Mouse (Mus musculus): ENCODE data around the gene Cryzl2.
A peak's percentile ranks its signal among the peaks of the same experiment; 100 is the strongest.

Cryzl2 gene

DNA sequence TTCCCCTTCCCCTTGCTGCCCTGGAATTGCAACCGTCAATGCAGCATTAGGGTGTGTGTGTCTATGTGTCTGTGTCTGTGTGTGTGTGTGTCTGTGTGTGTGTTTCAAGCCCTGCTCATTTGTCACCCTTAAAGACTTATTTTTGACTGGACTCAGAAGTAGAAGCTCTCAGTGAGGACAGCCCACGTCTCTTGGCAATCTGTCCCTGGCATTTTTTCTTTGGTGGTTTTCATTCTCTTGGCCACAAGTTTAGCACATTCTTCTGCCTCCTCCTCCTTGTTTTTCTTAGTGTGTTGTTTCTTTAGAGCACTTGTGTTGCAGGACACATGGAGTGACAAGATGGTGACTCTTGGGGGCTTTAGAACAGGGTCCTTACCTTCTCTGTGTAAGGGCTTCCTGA is 17.9 kb downstream of the Cryzl2 start:
- DNase-seq (ENCODE audit: low read depth, low spot score) = no peak

DNA sequence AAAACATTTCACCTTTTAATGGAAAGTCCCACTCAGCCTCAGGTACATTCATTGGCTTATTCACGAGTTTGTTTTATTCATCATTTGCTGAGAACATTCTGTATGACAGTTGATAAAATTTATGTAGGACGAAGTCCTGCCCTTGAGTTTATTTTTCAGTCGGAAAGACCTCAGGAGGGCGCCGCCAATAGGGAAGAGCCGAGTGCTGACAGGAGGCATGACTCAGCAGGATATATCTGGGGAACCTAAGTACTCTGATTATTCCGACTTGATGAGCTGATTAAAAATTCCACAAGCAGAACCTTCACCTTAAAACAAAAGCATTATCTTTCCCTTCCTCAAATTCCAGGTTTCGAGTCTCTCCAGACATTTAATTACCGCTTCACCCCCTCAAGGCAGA is 21.7 kb downstream of the Cryzl2 start:
- DNase-seq (ENCODE audit: low read depth, low spot score) = no peak

DNA sequence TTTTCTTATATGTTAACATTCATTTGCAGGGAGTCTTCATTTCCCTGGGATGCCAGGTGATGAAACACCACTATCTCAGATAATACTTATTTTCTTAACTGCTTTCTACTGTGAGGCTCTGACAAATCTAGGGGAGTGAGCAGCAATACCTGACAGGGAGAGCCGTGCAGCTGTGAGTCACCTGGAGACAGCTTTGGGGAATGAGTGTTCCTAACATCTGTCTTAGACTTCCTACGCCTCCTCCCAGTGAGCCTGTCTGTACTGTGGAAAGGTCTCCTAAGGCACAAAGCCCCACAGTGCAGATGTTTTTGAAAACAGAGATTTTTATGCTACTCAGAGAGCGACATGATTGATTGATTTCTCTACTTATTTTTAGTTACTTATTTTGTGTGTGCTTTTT is 22.5 kb downstream of the Cryzl2 start:
- DNase-seq (ENCODE audit: low read depth, low spot score) = no peak

DNA sequence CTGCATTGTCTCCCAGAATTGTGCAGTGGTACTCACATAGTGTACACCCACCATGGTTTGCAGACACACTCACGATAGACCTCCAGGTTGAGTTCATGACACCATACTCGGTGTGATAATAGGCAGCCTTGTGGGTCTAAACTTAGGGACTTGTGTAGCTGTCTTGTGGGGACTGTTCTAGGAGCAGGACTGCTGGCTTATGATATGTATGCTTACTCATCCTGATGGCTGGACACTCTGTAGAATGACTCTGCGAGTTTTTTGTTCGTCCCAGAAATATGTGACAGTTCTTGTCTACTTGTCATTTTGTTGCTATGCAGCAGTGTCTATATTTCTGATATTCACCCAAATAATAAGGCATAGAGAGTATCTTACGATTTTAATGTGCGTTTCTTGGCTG is 23.3 kb downstream of the Cryzl2 start:
- DNase-seq (ENCODE audit: low read depth, low spot score) = no peak

DNA sequence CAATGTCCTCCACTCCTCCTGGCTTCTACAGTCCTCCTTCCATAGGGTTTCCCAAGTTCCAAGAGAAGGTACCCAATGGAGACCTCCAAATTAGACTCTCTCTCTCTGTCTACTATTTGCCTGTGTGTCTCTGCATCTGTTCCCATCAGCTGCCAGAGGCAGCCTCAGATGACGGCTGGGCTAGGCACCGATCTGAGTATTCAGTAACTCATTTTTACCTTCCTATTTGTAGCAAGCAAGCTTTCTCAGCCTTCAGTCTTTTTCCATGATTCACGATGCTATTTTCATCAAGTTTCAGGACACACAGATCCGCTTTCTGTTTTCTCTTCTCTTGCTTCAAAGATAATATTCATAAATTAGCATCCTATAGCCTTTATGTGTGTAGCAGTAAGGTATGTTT is 25.8 kb downstream of the Cryzl2 start:
- DNase-seq (ENCODE audit: low read depth, low spot score) = no peak

DNA sequence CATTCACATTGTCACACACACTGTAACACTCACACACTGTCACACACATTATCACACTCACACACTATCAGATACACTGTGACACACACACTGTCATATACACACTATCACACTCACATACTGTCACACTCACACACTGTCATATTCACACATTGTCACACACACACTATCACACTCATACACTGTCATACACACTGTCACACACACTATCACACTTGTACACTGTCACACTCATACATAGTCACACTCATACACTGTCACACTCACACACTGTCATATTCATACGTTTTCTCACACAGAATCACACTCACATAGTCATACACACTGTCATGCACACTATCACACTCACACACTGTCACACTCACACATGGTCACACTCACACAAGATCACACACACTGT is 42.3 kb downstream of the Cryzl2 start:
- no peak for DNase-seq (ENCODE audit: low read depth, low spot score)

DNA sequence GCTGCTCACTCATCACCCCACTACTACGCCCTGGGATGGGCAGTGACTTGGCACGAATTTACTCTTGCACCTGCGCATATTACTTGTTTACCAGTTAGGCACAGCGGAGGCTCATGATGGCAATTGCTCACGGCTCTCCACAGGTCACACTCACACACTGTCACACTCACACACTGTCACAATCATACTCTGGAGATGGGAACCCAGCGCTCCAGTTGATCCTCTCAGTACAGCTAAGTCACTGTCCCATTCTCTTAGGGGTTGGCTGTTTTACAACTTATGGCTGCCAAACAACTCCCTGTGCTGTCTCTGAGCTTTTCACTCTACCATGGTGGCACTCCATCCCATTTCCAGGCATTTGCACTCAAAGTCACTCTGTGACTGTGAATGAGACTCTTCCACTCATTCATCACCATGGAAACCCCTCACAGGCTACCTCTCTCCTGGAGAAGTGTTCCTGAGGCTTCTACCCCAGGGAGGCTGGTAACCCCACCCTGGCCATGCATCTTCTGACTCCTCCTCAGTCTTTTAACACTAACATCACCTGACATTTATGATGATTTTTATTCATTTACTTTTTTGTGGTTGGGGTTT is 43.1 kb downstream of the Cryzl2 start:
- DNase-seq (ENCODE audit: low read depth, low spot score) = no peak

DNA sequence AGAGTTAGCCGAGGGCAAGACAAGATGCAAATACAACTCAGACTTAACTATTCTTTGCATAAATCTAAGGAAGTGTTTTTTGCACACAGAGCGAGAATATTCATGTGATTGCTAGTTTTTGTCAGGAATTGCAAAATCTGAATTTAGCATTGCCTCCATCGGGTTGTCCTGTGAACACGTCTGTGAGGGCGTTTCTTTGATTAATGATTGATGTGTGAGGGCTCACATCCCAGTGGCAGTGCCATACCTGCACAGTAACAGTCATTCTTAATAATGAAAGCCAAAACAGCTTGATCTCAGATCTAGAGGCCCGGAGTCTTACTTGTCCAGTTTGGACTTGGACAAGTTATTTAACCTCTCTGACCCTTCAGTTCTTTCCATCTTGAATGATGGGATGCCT is 44.7 kb downstream of the Cryzl2 start:
- no peak for DNase-seq (ENCODE audit: low read depth, low spot score)

DNA sequence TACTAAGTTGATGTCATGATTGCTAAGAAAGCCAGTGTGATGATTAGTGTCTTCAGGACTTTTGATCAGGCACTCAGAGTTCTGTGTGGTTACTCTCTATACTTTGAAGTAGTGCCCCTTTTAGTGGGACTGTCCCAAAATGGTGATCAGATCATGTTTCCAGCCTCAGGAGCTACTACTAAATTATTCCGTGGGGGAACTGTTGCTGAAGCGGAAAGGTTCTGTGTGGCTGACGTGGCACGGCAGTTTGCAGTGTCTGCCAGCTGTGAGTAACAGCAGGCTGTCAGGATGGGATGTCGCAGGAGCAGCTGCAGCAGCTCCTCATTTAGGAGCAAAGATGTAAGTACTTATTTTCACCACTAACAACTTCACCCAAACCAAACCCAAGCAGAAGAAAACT is 48.1 kb downstream of the Cryzl2 start, which contains the start of gene Sec16b:
Gene Sec16b (plus strand): TSS at position 207 of the 400 bp plus-strand sequence.
- DNase-seq (ENCODE audit: low read depth, low spot score) = peak; percentile 52

DNA sequence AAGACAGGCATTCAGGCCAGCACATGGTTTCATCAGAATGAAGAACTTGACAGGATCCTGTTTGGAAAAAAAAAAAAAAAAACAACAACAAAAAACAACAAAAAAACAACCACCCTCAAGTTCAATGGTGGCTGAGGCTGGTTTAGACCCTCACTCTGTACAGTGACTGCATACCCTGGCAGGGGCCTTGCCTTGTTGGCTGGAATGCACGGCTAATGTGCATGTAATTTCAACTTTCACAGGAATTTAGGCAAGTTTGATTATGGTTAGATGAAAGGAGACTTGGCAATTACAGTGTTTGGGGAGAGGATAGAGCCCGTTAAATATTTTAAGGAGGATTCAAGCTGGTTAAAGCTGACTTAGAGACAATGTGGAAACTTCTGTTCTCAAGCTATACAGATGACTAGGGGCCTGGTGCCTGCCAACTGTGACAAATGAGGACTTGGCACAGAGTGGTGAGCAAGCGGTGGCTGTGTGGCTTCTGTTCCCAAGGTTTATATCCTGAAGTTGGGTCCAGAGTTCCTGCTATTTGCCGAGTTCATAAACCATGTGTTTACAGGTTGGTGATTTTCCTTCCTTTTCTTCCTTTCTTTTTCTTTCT is 48.7 kb downstream of the Cryzl2 start:
- peak; percentile 13 for DNase-seq (ENCODE audit: low read depth, low spot score)

DNA sequence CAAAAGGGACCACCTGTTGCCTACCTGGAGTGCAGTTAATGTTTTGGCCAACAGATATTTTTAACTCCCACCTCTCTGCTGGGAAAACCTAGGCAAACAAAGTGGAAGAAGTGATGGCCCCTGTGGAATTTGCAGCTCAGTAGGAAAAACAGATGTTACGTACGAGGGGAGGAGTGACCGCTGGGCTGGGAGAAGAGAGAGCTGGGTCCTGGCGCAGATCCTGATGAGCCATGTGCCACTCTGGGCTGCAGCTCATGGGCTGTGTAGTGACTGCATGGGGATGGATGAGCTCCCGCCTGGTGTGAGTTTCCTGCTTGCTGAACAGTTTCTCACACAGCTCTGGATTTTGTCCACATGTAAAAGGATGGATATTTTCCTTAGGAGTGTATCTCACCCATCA is 49.4 kb downstream of the Cryzl2 start:
- peak; percentile 7 for DNase-seq (ENCODE audit: low read depth, low spot score)

DNA sequence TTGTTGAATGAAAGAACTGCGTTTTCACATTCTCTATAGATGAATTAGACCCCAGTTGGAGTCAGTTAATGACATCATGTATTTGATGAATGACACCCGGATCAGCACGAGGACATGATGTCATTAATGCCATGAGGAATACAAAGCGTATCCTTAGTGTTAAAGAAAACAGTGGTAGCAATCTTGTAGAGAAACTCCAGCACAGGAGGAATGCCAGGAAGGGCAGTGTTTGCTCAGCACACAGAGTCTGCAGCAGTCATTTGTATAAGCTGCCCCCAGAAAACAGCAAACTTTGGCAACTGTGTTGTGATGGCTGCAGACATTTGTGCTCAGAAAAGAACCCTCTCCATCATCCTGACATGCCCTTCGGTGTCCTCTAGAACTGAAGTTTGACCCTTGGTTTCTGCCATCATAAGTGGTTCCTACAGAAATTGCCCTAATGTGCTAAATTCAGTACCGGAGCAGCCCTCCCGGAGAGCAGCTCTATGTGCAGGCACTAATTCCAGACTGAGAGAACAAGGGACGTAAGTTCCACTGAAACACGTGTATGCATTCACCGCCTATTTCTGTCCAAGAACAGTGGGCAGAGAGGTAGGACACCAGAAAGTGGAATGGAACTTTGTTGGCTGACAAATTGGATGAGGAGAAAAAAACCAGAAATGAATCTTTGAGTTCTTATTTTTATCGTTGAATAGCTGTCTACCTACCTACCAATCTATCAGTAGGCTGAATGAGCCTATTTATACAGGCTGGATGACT is 54.5 kb downstream of the Cryzl2 start:
- no peak for DNase-seq (ENCODE audit: low read depth, low spot score)

DNA sequence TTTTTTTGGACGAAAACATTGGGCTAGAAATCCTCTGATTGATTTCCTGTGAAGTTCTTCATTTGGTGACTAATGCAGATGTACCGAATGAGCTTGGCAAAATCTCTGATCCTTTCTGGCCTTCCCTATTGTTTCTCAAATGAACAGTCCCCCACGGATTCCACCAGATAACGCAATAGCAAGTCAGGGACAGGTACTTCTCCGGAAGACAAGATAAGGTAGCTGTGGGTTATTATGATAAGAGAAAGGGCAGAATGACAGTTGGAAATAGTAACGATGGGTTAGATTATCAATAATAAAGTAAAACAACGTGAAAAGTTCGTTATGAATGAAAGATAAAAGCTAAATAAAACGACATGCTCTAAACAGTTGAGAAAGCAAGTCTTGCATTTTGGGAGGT is 55.2 kb downstream of the Cryzl2 start:
- DNase-seq (ENCODE audit: low read depth, low spot score) = no peak

DNA sequence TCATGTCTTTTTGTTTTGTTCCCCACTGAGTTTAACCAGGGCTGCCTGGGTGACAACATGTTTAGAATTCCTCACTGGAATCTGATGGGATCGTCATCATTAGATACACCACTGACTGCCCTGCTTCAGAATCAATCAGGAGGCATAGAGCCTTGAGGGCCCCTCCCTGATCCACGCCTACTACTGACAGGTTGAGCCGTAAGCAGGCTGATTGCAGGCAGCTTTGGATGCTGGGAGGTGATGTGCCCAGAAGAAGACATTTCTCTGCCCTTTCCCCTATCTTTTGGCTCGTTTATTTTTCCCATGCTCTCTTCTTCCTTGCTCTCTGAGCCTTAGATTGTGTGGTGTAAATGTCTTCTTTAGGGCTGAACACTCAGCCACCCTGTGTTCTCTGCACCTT is 55.9 kb downstream of the Cryzl2 start:
- DNase-seq (ENCODE audit: low read depth, low spot score) = no peak

DNA sequence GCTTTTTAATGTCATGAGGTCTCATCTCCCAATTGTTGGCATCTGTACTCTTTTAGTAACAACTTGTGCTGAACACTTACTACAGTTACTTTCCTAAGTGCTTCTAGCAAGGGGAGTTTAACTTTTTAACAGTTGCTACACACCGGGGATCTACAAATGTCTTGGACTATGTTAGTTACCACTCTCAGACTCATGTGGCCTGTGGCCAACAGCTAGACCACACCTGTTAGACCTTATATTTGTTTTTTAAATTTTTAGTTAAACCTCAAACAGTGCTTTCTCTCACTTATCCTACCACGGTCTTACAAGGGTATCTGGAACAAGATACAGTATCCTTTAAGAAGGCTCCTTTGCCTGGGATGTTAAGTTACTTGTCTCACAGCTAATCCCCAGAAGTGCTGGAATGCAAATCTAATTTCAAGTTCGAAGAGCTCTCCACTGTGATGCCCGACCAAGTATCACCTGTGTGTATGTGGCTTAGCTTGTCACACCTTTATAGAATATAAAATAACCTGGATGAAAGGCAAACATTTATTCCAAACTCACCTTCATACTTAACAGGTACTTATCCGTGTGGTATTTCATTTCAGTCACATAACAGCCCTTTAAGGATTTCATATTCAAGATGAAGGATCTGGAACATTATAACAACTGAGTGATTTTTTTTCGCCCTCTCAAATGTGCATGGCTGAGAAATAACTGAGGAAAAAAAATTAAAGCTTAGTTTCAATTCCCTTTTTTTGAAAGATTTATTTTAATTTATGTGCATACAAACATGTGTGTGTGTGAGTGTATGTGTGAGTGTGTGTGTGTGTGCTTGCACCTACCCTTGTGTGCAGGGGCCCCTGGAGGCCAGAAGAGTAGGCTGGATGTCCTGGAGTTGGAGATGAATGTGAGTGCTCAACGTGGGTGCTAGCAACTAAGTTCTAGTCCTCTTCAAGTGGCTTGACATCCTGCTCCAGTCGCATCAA is 58.7 kb downstream of the Cryzl2 start:
- no peak for DNase-seq (ENCODE audit: low read depth, low spot score)

DNA sequence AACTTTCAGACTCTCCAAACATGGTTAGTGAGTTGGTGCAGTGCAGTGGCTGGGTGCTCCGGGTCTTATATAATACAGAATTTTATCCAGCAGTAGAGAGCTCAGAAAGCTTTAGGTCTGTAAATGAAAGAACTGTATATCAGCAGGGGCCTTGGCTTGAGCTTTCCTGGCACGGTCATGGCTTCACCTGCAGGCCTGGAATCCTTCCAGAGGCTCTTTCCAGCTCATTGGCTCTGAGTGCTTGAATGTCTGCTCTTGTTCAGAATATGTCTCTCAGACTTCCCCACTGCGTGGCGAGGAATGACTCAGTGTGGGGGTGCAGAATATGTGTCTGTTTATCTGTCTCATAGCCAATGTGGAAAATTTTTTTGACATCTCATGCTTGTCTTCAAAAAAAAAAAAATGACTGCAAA is 59.7 kb downstream of the Cryzl2 start:
- no peak for DNase-seq (ENCODE audit: low read depth, low spot score)

DNA sequence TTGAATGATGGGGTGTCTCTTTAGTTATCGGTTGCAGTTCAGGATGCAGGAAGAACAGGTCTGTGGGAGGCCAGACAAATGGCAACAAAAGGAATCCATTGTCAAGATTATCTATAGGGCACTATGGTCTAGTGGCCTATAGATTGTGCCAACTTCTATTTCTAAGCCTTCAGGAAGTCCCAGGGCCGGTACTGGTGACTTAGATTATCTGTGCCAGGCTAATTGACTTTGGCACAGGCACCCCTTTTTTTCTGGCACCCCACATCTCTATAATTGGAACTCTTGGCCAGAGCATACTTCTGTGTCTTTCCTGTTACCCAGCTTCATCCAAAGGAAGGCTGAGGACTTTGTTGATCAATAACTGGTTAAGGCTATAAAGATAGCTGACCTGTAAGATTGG is 61.0 kb downstream of the Cryzl2 start:
- no peak for DNase-seq (ENCODE audit: low read depth, low spot score)

DNA sequence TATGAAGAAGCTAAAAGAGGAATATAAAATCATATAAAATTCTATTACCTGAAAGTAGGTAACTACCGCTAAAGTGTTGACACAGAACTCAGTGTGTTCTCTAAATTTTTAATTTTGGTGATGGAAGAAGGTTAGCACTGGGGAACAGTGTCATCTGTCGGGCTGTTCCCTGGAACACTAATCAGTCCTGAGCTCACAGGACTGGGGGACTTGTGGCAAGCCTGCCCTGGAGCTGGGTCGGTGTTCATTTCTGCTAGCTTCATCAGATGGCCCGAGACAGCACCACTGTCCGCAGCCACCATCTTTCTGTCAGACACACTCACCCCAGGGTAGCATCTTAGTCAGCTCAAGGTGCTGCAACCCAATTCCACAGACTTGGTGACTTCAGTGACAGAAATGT is 63.9 kb downstream of the Cryzl2 start:
- DNase-seq (ENCODE audit: low read depth, low spot score) = no peak

DNA sequence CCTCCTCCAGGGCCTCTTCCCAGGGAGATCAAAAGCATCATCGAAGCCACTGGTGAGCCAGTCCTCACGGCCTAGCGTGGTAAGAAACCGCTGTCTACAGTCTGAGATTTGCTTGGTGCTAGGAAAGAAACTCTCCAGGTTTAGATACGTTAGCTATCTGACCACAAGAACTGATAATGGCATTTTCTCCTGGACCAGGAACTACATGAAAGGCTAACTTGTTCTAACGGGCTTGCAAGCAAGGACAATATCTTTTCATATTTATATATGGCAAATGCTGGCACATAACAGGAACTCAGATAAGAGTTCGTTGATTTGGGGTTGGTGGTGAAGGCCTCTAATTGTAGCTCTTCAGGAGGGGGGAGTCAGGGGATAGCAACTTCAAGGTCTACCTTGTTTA is 66.4 kb downstream of the Cryzl2 start:
- no peak for DNase-seq (ENCODE audit: low read depth, low spot score)

DNA sequence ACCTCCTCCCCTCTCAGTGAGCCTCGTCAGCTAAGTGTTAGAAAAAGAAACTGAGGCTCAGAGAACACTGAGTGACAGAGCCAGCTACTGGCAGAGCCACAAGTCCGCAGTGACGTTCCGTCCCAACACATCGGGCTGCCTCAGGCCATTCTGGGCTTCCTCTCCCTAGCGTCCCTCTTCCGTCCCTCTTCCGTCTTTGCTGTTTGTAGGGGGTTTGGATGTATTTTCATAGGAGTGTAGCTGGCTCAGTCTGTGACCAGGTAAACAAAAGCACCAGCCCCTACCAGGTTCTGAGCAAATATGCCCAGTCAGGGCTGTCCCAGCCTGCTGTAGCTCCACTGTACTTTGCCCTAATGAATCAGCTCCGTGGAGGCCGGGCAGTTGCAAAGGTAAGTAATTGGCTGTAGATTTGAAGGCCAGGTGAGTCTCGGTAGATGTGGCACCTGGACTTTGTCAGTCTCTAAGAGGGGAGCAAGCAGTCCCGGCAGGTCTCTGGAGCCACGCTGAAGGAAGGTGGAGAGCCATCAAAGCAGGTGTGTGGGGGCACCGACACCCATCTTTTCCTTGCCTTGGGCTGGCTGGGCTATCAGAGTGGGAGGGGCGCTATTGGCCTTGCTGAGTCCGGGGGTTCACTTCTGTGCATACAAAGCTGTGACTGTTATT is 67.4 kb downstream of the Cryzl2 start:
- DNase-seq (ENCODE audit: low read depth, low spot score) = no peak

DNA sequence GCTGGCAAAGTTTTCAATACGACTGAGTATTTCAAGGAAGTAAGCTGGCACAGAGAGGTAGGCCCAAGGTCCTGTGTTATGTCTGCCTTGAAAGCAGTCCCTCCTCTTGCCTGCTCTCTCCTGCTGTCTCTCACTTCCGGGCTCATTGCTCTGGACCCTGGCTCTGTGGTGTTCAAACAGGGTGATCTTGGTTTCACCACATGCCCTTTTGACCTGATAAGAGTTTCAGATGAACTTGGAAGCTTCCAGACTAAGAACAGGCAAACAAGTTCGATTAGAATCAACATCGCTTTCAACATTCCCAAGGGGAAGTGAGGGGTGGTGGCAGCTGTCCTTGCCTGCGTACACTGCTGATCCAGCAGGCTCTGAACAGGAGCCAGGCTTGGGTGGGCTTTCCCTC is 68.2 kb downstream of the Cryzl2 start:
- DNase-seq (ENCODE audit: low read depth, low spot score) = no peak

All from forelimb bud, embryonic 11.5 days (tissue).